Mouse (Mus musculus): Measurements from ENCODE around the gene Nell2. TPM values are rescaled to one million over a fixed set of nuclear protein-coding genes. Genes with fewer than 3 reads are reported as not detected.

The Nell2 gene
- polyA plus RNA-seq, 1 experiment from 2014 or later, result 247 TPM

- ATAC-seq, result no peak; the same call in 1 of the 2 replicates
- no peaks in the 10 kb centered on the region for H3K36me3 ChIP-seq (ENCODE audit: control insufficient read depth, insufficient read depth)
- H3K4me2 ChIP-seq (ENCODE audit: low read length), result no peak overlapping the region
- peaks cover 10% of the 10 kb centered on the region for H3K4me1 ChIP-seq (replicated peaks; ENCODE audit: control insufficient read depth, insufficient read depth, low read length)
- peak overlapping the region; percentile 88 for H3K27ac ChIP-seq (ENCODE audit: low read length)
- H3K9ac ChIP-seq (replicated peaks; ENCODE audit: low read depth, low read length), result no peak overlapping the region
- no peaks in the 10 kb centered on the region for H3K9me3 ChIP-seq (ENCODE audit: control insufficient read depth, low read length)
- 40% methylated on average over 9 of the region's 9 CpGs for WGBS
- H3K4me3 ChIP-seq (replicated peaks; ENCODE audit: low read length), result no peak overlapping the region
- H3K27me3 ChIP-seq (replicated peaks; ENCODE audit: control insufficient read depth, insufficient read depth, low read length), result no peaks in the 10 kb centered on the region
Measured at GRCm38 (mm10) chr15:95193661-95194280, 334.6 kb downstream of the Nell2 start.

- Histone ChIP-seq H3K27ac (ENCODE audit: low read length) (peak overlapping the region; percentile 88), H3K9ac (replicated peaks; ENCODE audit: low read depth, low read length) (no peak overlapping the region), H3K4me3 (replicated peaks; ENCODE audit: low read length) (no peak overlapping the region), H3K4me2 (ENCODE audit: low read length) (no peak overlapping the region), H3K36me3 (ENCODE audit: control insufficient read depth, insufficient read depth) (no peaks in the 10 kb centered on the region), H3K9me3 (ENCODE audit: control insufficient read depth, low read length) (no peaks in the 10 kb centered on the region), H3K27me3 (replicated peaks; ENCODE audit: control insufficient read depth, insufficient read depth, low read length) (no peaks in the 10 kb centered on the region), H3K4me1 (replicated peaks; ENCODE audit: control insufficient read depth, insufficient read depth, low read length) (peaks cover 10% of the 10 kb centered on the region)
- ATAC-seq, result peak; percentile 62
- 64% methylated on average over 8 of the region's 8 CpGs for WGBS
Measured at GRCm38 (mm10) chr15:95192951-95193350, 335.4 kb downstream of the Nell2 start.

DNA sequence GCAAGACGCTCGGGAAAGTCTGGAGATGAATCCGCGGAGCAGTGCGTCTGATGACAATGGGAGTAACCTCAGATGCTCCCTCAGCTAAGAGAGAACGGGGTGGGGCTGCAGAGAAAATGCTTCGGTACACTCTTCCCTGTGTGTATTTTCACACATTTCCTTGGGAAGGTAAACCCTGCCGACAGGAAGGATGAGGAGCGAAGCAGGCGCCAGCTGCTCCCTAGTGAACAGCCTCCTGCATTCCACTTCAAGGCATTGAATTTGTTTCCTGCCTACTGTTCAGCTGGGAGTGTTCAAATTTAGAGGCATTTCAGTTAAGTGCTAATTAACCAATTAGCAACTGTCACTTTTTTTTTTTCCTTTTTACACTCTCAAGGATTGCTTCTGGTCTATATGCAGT is 342.1 kb downstream of the Nell2 start:
- H3K4me3 ChIP-seq (replicated peaks; ENCODE audit: low read length), result no peak overlapping the region
- peak overlapping the region; percentile 54 for H3K27ac ChIP-seq (ENCODE audit: low read length)
- no peaks in the 10 kb centered on the region for H3K27me3 ChIP-seq (replicated peaks; ENCODE audit: control insufficient read depth, insufficient read depth, low read length)
- no peak overlapping the region for H3K9ac ChIP-seq (replicated peaks; ENCODE audit: low read depth, low read length)
- WGBS, result 34% methylated on average over 10 of the region's 10 CpGs
- no peaks in the 10 kb centered on the region for H3K36me3 ChIP-seq (ENCODE audit: control insufficient read depth, insufficient read depth)
- H3K4me1 ChIP-seq (replicated peaks; ENCODE audit: control insufficient read depth, insufficient read depth, low read length), result peaks cover 11% of the 10 kb centered on the region
- H3K4me2 ChIP-seq (ENCODE audit: low read length), result peak overlapping the region; percentile 11
- no peaks in the 10 kb centered on the region for H3K9me3 ChIP-seq (ENCODE audit: control insufficient read depth, low read length)
- peak; percentile 89 for ATAC-seq

DNA sequence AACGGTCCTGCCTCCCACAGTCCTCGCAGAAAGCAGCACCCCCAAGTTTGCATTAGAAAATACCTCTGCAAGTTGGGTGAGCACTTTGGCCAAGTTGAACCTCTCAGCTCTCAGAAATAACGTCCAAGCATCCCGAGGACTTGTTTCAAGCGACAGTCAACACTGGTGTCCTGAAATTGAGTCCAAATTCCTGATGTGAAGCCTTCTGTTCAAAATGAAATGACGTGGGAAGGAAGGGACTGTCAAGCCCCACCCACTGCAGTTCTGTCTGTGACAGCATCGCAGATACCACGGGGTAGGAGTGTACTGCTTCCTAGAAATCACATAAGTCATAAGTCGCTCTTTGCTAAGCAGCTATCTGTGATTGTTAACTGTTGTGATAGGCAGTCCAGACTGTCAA is 342.9 kb downstream of the Nell2 start:
- 0 out of 2 replicates have a peak, but pooled peaks have one; percentile 37 for ATAC-seq
- H3K4me3 ChIP-seq (replicated peaks; ENCODE audit: low read length), result no peak overlapping the region
- no peaks in the 10 kb centered on the region for H3K27me3 ChIP-seq (replicated peaks; ENCODE audit: control insufficient read depth, insufficient read depth, low read length)
- H3K9me3 ChIP-seq (ENCODE audit: control insufficient read depth, low read length), result no peaks in the 10 kb centered on the region
- 45% methylated on average over 9 of the region's 9 CpGs for WGBS
- peaks cover 11% of the 10 kb centered on the region for H3K4me1 ChIP-seq (replicated peaks; ENCODE audit: control insufficient read depth, insufficient read depth, low read length)
- H3K4me2 ChIP-seq (ENCODE audit: low read length), result no peak overlapping the region
- no peaks in the 10 kb centered on the region for H3K36me3 ChIP-seq (ENCODE audit: control insufficient read depth, insufficient read depth)
- H3K9ac ChIP-seq (replicated peaks; ENCODE audit: low read depth, low read length), result no peak overlapping the region
- no peak overlapping the region for H3K27ac ChIP-seq (ENCODE audit: low read length)

GRCm38 (mm10) chr15:95183450-95183849 is 344.9 kb downstream of the Nell2 start:
- Histone ChIP-seq H3K4me1 (replicated peaks; ENCODE audit: control insufficient read depth, insufficient read depth, low read length) (peaks cover 11% of the 10 kb centered on the region), H3K27me3 (replicated peaks; ENCODE audit: control insufficient read depth, insufficient read depth, low read length) (no peaks in the 10 kb centered on the region), H3K4me3 (replicated peaks; ENCODE audit: low read length) (no peak overlapping the region), H3K9ac (replicated peaks; ENCODE audit: low read depth, low read length) (no peak overlapping the region), H3K36me3 (ENCODE audit: control insufficient read depth, insufficient read depth) (no peaks in the 10 kb centered on the region), H3K27ac (ENCODE audit: low read length) (no peak overlapping the region), H3K4me2 (ENCODE audit: low read length) (no peak overlapping the region), H3K9me3 (ENCODE audit: control insufficient read depth, low read length) (no peaks in the 10 kb centered on the region)
- 86% methylated on average over 5 of the region's 5 CpGs for WGBS
- ATAC-seq, result no peak

- no peaks in the 10 kb centered on the region for H3K27me3 ChIP-seq (replicated peaks; ENCODE audit: control insufficient read depth, insufficient read depth, low read length)
- no peak overlapping the region for H3K27ac ChIP-seq (ENCODE audit: low read length)
- peak; percentile 54 for ATAC-seq
- WGBS, result 34% methylated on average over 3 of the region's 3 CpGs
- no peak overlapping the region for H3K4me3 ChIP-seq (replicated peaks; ENCODE audit: low read length)
- H3K9me3 ChIP-seq (ENCODE audit: control insufficient read depth, low read length), result no peaks in the 10 kb centered on the region
- H3K4me1 ChIP-seq (replicated peaks; ENCODE audit: control insufficient read depth, insufficient read depth, low read length), result no peaks in the 10 kb centered on the region; the same call in 1 of the 2 replicates
- H3K36me3 ChIP-seq (ENCODE audit: control insufficient read depth, insufficient read depth), result no peaks in the 10 kb centered on the region
- H3K4me2 ChIP-seq (ENCODE audit: low read length), result no peak overlapping the region
- H3K9ac ChIP-seq (replicated peaks; ENCODE audit: low read depth, low read length), result no peak overlapping the region
Measured at GRCm38 (mm10) chr15:95156828-95157227, 371.5 kb downstream of the Nell2 start.

DNA sequence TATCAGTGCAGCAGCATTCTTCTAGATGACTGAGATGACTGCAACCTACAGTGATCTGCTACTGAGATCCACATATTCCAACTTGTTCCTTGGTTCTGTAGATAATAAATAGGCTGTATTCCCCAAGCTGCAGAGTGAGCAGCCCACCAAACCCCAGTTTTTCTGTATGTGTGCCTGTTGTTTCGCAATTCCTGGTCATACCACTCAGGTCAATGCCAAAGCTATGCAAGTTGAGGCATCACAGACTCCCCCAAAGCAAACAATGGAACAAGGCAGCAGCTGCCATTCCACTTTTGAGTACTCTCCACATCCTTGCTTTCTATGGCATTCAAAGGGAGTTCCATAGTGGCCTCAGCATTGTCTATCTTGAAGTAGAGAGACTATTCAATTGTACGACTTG is 383.2 kb downstream of the Nell2 start:
- Histone ChIP-seq H3K4me1 (replicated peaks; ENCODE audit: control insufficient read depth, insufficient read depth, low read length) (no peaks in the 10 kb centered on the region), H3K27me3 (replicated peaks; ENCODE audit: control insufficient read depth, insufficient read depth, low read length) (no peaks in the 10 kb centered on the region), H3K4me2 (ENCODE audit: low read length) (no peak overlapping the region), H3K4me3 (replicated peaks; ENCODE audit: low read length) (no peak overlapping the region), H3K9ac (replicated peaks; ENCODE audit: low read depth, low read length) (no peak overlapping the region), H3K27ac (ENCODE audit: low read length) (no peak overlapping the region), H3K9me3 (ENCODE audit: control insufficient read depth, low read length) (no peaks in the 10 kb centered on the region), H3K36me3 (ENCODE audit: control insufficient read depth, insufficient read depth) (no peaks in the 10 kb centered on the region)
- 83% methylated on average over 2 of the region's 2 CpGs for WGBS
- no peak for ATAC-seq

GRCm38 (mm10) chr15:95144131-95144530 is 384.2 kb downstream of the Nell2 start:
- WGBS, result 76% methylated on average over 2 of the region's 2 CpGs
- Histone ChIP-seq H3K4me3 (replicated peaks; ENCODE audit: low read length) (no peak overlapping the region), H3K27ac (ENCODE audit: low read length) (no peak overlapping the region), H3K4me2 (ENCODE audit: low read length) (no peak overlapping the region), H3K36me3 (ENCODE audit: control insufficient read depth, insufficient read depth) (no peaks in the 10 kb centered on the region), H3K9me3 (ENCODE audit: control insufficient read depth, low read length) (no peaks in the 10 kb centered on the region), H3K27me3 (replicated peaks; ENCODE audit: control insufficient read depth, insufficient read depth, low read length) (no peaks in the 10 kb centered on the region), H3K4me1 (replicated peaks; ENCODE audit: control insufficient read depth, insufficient read depth, low read length) (no peaks in the 10 kb centered on the region), H3K9ac (replicated peaks; ENCODE audit: low read depth, low read length) (no peak overlapping the region)
- ATAC-seq, result no peak

DNA sequence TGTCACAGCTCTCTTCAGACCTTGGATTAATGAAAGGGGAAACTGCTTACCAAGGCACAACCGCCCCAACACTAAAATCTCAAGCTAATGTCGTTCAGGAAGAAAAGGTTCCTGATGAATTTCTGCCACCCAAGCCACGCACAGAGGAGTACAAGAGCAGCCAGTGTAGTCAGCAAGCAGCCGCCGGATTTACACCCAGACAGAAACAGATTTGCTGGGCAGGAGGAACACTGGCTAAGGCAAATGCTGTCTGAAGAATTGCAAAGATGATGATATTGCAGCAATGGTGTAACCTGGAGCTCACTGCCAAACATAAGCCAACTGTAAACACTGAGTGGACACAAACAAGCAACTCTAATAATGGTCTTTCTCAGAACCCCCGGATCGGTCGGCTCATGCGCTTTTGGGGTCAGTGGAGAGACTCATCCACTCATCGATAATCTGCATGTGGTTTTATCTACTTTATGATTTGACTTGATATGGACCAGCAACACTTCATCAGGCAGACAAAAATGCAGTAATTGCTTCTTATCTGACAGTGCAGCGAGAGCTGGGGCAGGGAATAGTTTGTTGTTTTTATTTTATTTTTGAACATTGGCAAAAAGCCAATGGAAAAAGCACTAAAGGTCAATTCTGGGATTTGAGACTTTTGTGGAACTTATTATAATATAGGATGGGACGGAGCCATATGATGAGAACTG is 389.5 kb downstream of the Nell2 start:
- H3K9me3 ChIP-seq (ENCODE audit: control insufficient read depth, low read length), result no peaks in the 10 kb centered on the region
- peaks cover 11% of the 10 kb centered on the region for H3K4me1 ChIP-seq (replicated peaks; ENCODE audit: control insufficient read depth, insufficient read depth, low read length)
- no peaks in the 10 kb centered on the region for H3K27me3 ChIP-seq (replicated peaks; ENCODE audit: control insufficient read depth, insufficient read depth, low read length)
- no peak overlapping the region for H3K9ac ChIP-seq (replicated peaks; ENCODE audit: low read depth, low read length)
- H3K36me3 ChIP-seq (ENCODE audit: control insufficient read depth, insufficient read depth), result no peaks in the 10 kb centered on the region
- no peak overlapping the region for H3K27ac ChIP-seq (ENCODE audit: low read length)
- WGBS, result 80% methylated on average over 12 of the region's 12 CpGs
- no peak for ATAC-seq
- H3K4me3 ChIP-seq (replicated peaks; ENCODE audit: low read length), result no peak overlapping the region
- no peak overlapping the region for H3K4me2 ChIP-seq (ENCODE audit: low read length)
